Mouse (Mus musculus): Measurements from ENCODE around the gene Adamtsl3.
"Not testable (repeated sequence)": the region's sequence is repeated elsewhere in the genome, so short reads cannot be mapped to it uniquely, and the experiment has no call there.

The Adamtsl3 gene

GRCm38 (mm10) chr7:82364567-82364966 is 29.1 kb downstream of the Adamtsl3 start:
- DNase-seq: no peak

GRCm38 (mm10) chr7:82366056-82366455 is 30.6 kb downstream of the Adamtsl3 start:
- DNase-seq: no peak

GRCm38 (mm10) chr7:82366471-82366870 is 31.0 kb downstream of the Adamtsl3 start:
- no peak for DNase-seq

- no peak for DNase-seq
Observed at GRCm38 (mm10) chr7:82368047-82368446, 32.6 kb downstream of the Adamtsl3 start.

GRCm38 (mm10) chr7:82370132-82370531 is 34.6 kb downstream of the Adamtsl3 start:
- DNase-seq: no peak

GRCm38 (mm10) chr7:82371411-82371810 is 35.9 kb downstream of the Adamtsl3 start:
- DNase-seq: no peak

- DNase-seq: no peak
Observed at GRCm38 (mm10) chr7:82378311-82378710, 42.8 kb downstream of the Adamtsl3 start.

- no peak for DNase-seq
Observed at GRCm38 (mm10) chr7:82379765-82380164, 44.3 kb downstream of the Adamtsl3 start.

- DNase-seq: no peak
Observed at GRCm38 (mm10) chr7:82382843-82383535, 47.5 kb downstream of the Adamtsl3 start.

- DNase-seq: no peak
Observed at GRCm38 (mm10) chr7:82383536-82383848, 48.0 kb downstream of the Adamtsl3 start.

GRCm38 (mm10) chr7:82387121-82387520 is 51.6 kb downstream of the Adamtsl3 start:
- no peak for DNase-seq

- no peak for DNase-seq
Observed at GRCm38 (mm10) chr7:82394435-82395186, 59.1 kb downstream of the Adamtsl3 start.

GRCm38 (mm10) chr7:82395239-82395638 is 59.7 kb downstream of the Adamtsl3 start:
- no peak for DNase-seq

GRCm38 (mm10) chr7:82395751-82396512 is 60.4 kb downstream of the Adamtsl3 start:
- DNase-seq: no peak

GRCm38 (mm10) chr7:82396869-82397268 is 61.4 kb downstream of the Adamtsl3 start:
- DNase-seq: no peak

GRCm38 (mm10) chr7:82397632-82398031 is 62.1 kb downstream of the Adamtsl3 start:
- no peak for DNase-seq

GRCm38 (mm10) chr7:82405466-82406045 is 70.1 kb downstream of the Adamtsl3 start:
- DNase-seq: no peak

- no peak for DNase-seq
Observed at GRCm38 (mm10) chr7:82410966-82411365, 75.5 kb downstream of the Adamtsl3 start.

- DNase-seq: no peak
Observed at GRCm38 (mm10) chr7:82416653-82417052, 81.2 kb downstream of the Adamtsl3 start.

- no peak for DNase-seq
Observed at GRCm38 (mm10) chr7:82417053-82417452, 81.6 kb downstream of the Adamtsl3 start.

GRCm38 (mm10) chr7:82420329-82421052 is 85.0 kb downstream of the Adamtsl3 start:
- not testable (repeated sequence) for DNase-seq

- no peak for DNase-seq
Observed at GRCm38 (mm10) chr7:82422561-82422960, 87.1 kb downstream of the Adamtsl3 start.

- no peak for DNase-seq
Observed at GRCm38 (mm10) chr7:82423602-82424001, 88.1 kb downstream of the Adamtsl3 start.
